Mouse (Mus musculus): ENCODE data around the gene Psg29.

Gene Psg29

GRCm38 (mm10) chr7:17203177-17203576, at the start of gene Psg29:
Psg29 (plus strand) TSS chr7:17203477.
- no peak for DNase-seq

GRCm38 (mm10) chr7:17155634-17156033, 47.6 kb upstream of the Psg29 start:
- peak; percentile 80 to 86 for DNase-seq

DNA sequence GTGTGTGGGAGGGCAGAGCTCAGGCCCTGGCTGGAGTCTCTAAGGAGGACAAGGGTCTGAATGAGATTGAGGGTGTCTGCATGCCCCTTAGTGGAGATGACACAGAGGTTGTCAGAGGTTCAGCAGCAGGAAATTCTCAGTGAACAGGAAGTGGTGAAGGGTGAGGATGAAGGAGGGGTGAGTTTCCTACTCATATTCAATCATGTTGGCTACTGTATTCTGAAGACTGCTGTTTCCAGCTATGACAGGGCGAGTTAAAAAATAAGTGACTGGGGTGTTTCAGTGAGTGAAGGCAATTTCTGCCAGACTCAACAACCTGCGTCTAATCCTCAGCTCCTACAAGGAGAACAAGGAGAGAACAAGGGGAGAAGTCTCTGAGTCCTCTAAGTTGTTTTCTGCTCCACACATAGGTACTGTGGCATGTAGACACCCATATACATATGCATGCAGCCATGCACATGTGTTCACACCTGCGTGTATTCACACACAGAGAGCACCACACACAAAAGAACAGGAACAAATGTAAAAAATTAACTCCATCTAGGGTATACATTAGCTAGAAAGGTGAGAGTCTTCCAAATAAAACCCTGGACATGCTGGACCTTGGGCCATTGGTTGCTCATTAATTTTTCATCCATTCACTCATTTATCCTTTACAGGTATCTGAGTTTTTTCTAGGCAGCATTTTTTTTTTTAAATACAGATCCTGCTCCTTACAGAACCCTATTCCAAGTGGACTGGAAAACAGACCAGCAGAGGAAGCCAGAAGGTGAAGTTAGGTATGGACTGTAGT, 46.2 kb upstream of the Psg29 start:
- no peak for DNase-seq

DNA sequence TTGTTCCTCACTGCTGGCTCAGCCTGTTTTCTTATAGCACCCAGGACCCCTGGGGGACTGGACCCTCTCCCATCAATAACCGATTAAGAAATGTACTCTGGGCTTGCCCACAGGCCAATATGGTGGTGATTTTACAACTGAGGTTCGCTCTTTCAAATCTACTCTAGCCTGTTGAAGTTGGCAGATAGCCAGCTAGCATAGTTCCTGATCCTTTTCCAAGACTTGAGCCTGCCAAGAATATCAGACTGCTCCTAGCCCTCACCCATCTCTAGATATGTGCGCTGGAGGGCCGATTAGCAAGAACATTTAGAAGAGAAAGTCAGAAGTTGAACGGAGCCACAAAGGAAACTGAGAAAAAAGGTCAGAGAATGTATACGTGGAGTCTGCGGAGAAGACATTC, 44.3 kb upstream of the Psg29 start:
- DNase-seq, result peak; percentile 12

DNA sequence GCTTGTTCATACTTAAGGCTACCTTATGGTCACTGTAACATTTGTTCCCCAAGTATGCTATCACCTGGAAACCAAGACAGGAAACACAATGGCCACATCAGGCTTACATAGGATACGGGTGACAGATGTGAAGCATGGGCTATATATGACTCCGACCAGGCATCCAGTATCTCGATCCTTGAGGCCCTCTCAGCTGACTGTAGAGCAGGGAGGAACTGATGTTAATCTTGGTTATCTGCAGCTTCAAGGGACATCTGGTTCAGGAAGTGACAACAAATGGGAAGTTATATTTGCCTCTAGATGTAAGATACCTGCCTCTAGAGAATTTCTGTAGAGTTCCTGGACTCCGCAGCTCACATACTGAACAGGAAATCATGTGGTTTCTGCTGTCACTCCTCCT, 31.4 kb upstream of the Psg29 start:
- DNase-seq, result no peak

DNA sequence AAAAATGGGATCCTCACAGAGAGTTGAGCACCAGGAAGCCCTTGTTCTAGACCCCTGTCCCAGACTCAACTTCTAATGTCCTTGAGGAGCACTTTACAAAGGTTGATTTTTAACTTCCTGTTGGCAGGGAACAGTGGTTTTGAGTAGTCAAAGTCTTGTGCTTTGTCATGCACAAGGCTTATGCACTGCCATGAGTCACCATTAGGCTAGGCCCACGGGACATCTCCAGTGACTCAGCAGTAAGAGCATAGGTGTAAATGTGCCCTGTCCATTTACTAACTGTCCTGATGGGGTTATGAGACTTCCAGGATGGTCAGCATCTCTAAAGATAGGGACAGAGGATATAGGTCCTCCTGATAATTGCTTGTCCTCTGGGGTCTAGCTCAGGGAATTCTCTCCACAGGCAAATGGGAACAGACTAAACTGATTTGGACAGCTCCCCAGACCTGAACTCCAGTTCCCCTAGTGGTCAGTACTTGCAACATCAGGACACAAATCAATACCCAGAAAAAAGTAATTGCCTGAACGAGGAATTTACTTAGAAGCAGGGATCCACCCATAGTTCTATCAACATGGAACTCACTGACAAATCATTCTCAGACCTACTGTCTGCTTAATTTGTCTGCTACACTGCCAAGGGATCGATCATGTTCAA, 2.4 kb downstream of the Psg29 start:
- no peak for DNase-seq
